Mouse (Mus musculus): ENCODE measurements at regions not wholly inside any gene's neighbourhood (a gene's known extent, or its start where the extent isn't known, plus 50 kb on each side); places are given as distances from the start of the nearest gene placed in this dataset.

DNA sequence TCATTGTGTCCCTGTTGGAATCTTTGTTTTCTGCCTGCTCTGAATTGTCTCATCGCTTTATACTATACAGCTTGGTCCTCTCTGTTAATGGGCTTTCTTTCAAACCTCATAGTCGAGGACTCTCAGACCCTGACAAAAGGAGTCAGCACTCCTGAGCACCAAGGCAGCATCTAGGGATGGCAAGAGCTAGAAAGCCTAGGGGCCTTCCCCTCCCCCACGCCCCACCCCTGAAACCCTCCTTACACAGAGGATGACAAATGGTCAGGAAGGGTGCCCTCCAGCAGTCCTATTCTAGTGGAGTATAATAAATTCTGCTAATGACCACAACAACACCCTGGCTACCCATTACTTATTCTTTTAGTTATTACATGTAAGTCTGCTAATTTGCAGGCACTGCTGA lies 74.4 kb downstream of the Tbx19 start:
- no peak for DNase-seq (ENCODE audit: low spot score)

DNA sequence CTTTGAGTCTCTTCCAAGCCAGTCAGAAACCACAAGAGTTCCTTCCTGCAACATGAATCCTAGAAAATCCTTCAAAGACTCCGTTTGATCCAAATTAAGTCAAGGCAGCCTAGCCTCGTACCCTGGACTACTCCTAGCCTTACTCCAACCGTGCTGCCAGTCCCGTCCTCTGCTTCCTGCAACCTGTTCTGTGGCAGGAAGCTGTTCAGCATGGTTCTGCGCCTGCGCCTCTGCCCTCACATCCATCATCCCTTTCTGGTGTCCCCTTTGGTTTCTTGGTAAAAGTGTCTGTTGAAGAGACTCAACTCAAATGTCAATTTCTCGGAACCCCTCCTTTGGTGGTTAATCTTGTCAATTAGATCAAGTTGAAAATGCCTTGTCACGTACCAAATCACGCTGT lies 75.8 kb downstream of the Tbx19 start:
- DNase-seq (ENCODE audit: low spot score): no peak

DNA sequence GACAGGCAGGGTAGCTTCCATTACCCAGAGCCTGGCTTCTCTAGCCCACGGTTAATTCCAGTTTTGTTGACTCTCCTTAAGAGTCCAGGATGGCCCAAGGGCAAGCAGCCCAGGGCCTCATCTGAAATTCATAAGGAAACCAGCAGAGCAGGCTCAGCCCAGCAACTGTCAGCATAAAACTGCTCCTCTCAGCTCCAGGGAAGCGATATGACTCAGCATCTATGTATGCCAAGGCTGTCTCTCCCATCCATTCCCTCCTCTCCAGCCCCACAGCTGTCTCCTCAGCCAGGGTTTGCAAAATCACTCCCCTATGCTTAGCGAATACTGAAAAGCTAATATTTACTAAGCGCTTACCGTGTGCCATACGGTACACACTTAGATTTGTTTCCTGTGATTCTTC lies 76.4 kb downstream of the Tbx19 start:
- peak; percentile 54 for DNase-seq (ENCODE audit: low spot score)

DNA sequence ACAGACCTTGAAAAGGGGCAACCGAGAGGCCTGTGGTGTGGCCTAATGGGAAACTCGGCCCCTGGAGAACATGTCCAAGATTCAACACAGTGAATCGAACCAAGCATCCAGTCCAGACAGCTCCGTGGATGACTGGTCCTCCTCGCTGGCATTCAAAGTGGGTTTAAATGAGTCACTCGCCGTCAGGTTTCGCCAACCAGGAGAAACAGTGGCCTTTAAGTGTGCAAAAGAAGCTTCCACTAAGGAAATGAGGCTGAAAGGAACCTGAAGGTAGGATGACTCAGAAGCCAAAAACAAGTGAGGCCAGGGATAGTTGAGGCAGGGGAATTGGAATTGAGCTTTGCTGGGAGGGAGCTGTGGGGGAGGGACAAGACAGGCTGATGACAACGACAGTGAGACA lies 80.2 kb downstream of the Tbx19 start:
- DNase-seq (ENCODE audit: low spot score): no peak

DNA sequence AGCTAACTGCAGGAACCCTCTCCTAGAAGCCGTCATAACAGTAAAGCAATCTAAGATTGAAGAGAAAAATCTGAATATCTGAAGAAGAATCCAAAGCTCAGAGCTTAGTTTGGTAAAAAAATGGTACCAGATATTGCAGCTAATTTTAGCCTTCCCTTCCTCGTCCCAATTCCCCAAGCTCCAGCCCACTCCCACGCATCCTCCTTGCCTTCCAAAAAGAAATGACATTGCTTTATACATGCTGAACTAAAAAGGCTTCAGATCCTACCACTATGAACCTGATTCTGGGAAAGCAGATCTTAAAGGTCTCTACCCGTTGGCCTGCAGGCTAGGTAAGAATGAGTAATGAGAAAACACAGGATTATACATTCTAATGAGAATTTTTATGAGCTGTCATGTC lies 83.3 kb downstream of the Tbx19 start:
- no peak for DNase-seq (ENCODE audit: low spot score)

DNA sequence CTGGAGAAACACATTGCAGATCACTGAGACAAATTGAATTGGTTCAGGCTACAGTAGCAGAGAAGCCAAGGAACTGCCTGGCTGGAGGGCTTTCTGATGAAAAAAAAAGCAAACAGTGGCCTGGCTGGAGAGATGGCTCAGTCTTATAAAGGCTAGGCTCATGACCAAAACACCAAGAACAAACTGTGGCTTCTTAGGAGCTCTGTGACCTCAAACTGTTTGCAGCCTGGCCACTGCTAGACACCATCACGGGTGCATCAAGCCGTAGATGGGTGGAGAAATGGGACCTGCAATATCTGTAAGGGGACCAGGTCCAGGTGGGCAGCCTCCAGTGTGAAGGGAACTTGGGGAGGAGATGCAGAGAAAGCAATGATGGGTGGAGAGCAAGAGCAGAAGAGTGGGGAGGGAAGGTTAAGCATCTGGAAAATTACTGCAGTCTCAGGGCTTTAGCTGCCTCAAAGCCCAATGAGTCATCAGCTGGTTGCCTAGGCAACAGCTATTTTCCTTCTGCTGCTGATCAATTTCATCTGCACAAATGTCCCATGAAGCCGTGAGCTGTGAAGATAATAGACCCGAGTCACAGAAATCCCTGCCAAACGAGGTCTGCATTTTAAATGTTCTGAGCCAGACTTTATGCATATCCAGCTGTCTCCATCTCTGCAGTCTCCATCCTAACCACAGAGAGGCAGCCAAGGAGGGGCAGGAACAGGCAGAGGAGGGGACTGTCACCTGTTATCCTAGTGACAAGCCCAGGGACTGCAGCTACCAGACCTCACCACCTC lies 85.1 kb downstream of the Tbx19 start:
- DNase-seq (ENCODE audit: low spot score): peak; percentile 91

GRCm38 (mm10) chr1:165071831-165072491 lies 88.6 kb downstream of the Tbx19 start:
- DNase-seq (ENCODE audit: low spot score): no peak

DNA sequence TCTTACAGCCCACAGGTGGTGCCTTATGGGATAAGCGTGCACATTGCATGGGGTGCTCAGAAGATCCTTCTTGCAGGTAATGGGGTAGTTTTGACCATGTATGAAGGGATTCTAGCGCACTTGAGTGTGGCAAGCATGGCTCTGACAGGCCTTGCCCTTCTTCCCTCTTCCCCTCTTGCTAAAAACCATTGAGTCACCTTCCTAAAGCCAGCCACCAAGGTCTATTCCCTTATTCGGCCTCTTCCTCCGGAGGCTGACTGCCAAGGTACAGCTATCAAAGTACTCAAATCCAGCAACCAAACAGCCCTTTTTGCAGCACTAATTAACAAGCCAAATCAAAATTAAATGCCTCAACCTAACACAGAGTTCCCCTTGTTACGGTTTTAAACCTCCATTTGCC lies 95.6 kb downstream of the Tbx19 start:
- DNase-seq (ENCODE audit: low spot score): no peak

- no peak for DNase-seq (ENCODE audit: low spot score)
Observed at GRCm38 (mm10) chr1:165062813-165063492, 97.6 kb downstream of the Tbx19 start.

DNA sequence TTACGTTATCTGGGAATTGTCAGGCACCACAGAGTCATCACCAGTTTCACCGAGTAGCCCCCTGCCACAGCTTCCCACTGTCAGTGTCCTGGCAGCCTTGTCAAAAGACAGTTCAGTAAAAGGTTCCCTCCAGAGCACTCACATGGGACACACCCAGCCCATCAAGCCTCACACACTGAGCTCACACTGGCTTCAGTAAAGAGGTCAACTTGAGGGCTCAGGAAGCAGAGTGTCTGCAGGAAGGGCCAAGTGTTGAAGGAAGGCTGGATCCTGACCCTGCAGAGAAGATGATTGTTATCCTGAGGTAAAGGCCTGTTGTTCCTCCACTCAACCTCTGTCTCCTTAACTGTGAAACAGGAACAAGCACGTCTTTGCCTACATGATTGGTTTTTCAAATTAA lies 99.2 kb downstream of the Tbx19 start:
- no peak for DNase-seq (ENCODE audit: low spot score)

GRCm38 (mm10) chr1:165054245-165054644 lies 106.3 kb downstream of the Tbx19 start:
- DNase-seq (ENCODE audit: low spot score): no peak

GRCm38 (mm10) chr1:165051294-165051693 lies 109.3 kb downstream of the Tbx19 start:
- no peak for DNase-seq (ENCODE audit: low spot score)

- no peak for DNase-seq (ENCODE audit: low spot score)
Observed at GRCm38 (mm10) chr1:165050176-165050575, 110.4 kb downstream of the Tbx19 start.

DNA sequence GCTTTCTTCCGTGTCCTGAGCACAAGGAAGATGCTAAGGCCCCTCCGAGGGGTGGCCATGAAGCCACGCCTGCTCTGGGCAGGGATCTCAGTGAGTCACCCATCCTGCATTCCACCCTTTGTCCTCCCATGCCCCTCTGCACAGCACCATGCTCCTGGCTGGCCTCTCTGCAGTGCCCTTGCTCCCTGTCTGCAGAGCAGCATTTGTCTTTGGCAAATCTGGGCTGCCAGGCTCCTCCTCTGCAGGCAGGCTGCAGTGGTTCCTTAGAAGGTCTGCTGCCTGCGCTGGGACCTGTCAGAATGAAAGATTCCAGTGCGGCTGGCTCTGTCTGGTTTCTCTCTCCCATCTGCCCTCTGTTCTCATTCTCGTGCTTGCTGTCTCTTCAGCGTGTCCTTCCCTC lies 111.3 kb upstream of the Xcl1 start:
- DNase-seq (ENCODE audit: low spot score): peak; percentile 58

DNA sequence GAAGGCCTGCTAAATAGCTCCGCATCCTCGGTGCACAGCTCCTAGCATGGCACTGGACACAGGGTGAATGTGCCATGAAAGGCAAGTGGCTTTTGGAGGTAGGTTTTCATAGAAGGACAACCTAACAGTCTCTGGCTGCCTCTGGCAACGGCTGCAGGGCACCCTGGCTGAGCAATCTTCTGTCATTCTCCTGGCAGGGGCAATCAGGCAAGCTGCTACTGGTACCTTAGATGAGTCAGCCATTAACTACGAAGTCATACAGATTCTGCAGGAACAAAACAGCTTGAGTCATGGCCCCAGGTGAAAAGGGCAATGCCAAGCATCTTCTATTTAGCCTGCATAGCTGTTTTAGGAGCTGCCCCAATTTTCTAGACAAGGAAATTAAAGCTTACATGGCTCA lies 110.7 kb upstream of the Xcl1 start:
- no peak for DNase-seq (ENCODE audit: low spot score)

GRCm38 (mm10) chr1:165043361-165043760 lies 108.0 kb upstream of the Xcl1 start:
- no peak for DNase-seq (ENCODE audit: low spot score)

DNA sequence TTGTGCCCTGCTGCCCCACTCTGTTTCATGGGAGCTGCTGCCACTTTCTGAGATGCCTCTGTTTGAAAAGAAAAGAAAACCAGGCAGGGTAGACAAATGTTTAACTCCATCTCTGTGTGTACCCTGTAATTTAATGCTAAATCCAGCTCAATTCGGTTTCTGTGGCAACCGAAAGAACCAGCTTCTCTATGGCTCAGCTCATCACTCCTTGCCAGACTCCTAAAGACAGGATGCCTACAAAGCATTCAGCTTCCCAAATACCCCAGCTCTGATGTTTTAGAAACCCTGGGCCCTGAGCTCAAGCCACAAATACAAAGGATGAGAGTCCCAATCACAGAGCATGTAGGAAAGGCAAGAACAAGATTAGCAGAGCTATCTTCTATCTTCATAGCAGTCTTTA lies 106.8 kb upstream of the Xcl1 start:
- peak; percentile 55 for DNase-seq (ENCODE audit: low spot score)

DNA sequence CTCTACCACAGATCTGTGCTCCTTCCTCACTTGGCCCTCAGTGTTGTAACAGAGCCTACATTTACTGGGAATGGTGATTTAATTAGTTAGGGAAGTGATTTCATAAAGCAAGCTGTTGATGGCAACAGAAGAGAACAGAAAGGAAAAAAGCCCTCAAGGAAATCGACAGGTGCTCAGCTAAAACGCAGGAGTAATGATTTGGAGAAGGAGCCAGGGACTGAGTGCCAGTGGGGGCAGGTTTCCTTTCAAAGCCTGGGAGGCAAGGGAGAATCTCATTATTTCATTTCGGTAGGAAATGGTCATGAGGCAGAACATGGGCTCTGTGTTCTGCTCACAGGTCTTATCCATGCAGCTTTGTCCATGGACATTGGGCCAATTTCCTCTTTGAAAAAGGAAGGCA lies 101.3 kb upstream of the Xcl1 start:
- DNase-seq (ENCODE audit: low spot score): no peak

DNA sequence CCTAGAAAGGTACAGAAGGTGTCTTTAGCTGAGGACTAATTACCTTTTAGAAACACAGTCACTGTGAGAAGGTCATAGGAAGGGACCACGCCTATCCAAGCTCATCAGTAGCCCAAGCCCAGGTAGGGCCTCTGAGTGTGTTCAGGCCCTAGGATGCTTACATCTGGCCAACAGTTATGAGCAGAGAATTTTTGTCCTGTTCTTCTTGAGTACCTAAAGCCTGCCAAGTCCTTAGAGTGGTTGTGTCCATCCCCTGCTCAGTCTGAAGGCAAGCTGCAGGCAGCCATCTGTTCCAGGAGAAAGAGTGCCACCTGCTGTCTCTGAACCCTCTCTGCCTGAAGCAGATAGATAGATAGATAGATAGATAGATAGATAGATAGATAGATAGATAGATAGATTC lies 100.3 kb upstream of the Xcl1 start:
- DNase-seq (ENCODE audit: low spot score): peak; percentile 71

DNA sequence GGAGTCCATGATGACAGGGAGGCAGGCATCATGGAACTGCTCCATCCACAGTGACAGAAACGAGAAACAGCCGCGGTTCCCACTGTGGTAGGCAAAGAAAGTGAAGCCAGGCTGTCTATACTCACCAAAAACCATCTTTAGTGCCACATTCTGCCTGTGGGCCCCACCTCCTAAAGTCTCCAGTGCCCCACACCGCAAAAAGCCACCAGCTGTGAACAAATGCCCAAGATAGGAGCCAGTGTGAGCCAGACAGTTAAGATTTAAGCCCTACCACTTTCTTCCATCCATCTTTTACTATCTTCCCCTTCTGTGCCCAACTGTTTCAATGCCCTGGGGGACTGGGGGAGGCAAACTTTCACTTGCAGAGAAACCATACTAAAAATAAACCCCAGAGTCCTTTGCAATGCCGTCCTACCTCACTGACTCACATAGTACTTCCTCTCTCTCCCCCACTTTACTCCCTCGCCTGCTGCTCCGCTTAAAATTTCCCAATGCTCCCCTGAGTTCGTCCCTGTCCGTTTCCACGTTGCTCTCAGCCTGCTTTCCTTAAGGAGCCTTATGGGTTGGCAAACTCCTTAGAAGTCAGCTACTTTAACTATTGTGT lies 85.7 kb upstream of the Xcl1 start:
- no peak for DNase-seq (ENCODE audit: low spot score)

DNA sequence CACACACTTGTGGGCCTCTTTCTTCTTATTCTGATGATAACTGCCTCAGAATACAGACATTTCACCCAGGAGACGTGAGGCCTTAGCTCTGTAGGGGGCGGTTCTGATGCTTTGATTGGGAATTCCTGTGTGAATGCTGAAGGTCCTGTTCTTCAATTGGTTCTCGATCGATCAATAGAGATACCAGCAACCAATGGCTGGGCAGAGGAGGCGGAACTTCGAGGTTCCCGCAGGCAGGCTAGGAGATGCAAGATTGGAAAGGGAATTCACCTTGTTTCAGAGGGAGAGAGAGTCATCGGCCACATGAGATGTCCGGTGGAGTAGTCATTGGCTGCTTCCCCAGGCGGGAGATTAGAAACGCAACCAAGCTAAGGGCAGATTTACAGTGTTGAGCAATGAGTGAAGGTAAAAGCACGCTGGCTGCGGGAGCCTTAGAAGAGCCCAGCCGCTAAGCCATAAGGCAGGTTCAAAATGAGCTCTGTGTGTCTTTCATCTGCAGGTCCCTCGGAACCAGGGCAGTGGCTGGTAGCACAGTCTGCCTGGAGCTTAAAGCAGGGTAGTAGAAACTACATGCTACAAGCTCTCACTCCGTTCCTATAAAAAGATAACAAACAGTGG lies 83.5 kb upstream of the Xcl1 start:
- DNase-seq (ENCODE audit: low spot score): peak; percentile 47

DNA sequence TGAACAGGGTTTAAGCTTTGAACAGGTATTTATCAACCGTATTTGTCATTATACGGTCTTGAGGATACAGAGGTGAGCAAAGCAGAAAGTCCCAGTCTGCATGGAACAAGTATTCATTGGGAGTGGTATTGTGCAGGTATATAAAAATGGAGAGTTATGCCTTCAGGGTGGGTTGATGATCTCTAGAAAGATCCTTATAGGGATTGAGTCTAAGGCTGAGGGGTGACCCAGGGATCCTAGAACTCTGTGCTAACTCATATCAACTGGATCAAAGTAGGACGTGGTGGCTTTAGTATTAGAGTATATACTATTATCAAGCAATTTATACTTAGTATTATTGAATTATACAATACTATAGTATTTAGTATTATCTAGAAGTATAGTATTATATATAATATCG lies 82.9 kb upstream of the Xcl1 start:
- DNase-seq (ENCODE audit: low spot score): no peak

Data from layer of hippocampus, adult 11-12 months (tissue).